Mouse (Mus musculus): ENCODE data around the gene Samm50. TPM values are rescaled to one million over a fixed set of nuclear protein-coding genes. Genes with fewer than 3 reads are reported as not detected.
A peak's percentile ranks its signal among the peaks of the same experiment; 100 is the strongest.

Gene Samm50
- polyA plus RNA-seq, 1 experiment from 2014 or later = 95.3 TPM

GRCm38 (mm10) chr15:84230661-84231060 is 38.6 kb downstream of the Samm50 start:
- WGBS = 17% methylated on average over 5 of the region's 5 CpGs
- H3K27me3 ChIP-seq (replicated peaks; ENCODE audit: control insufficient read depth, insufficient read depth, low read length) = no peaks in the 10 kb centered on the region
- H3K4me3 ChIP-seq (ENCODE audit: low read length) = no peak overlapping the region
- H3K9ac ChIP-seq (ENCODE audit: low read depth, low read length) = peak overlapping the region; percentile 62; the same call in 1 of the 2 replicates
- H3K36me3 ChIP-seq (ENCODE audit: control insufficient read depth, insufficient read depth, low read length) = no peaks in the 10 kb centered on the region
- no peak for ATAC-seq
- H3K9me3 ChIP-seq (ENCODE audit: control insufficient read depth, low read length) = no peaks in the 10 kb centered on the region
- H3K4me2 ChIP-seq (ENCODE audit: low read length) = peak overlapping the region; percentile 89
- H3K4me1 ChIP-seq (ENCODE audit: control insufficient read depth, insufficient read depth, low read depth, low read length) = peaks cover 35% of the 10 kb centered on the region
- peak overlapping the region; percentile 63; the same call in 1 of the 2 replicates for H3K27ac ChIP-seq (ENCODE audit: low read depth, low read length)

- Histone ChIP-seq H3K27ac (ENCODE audit: low read depth, low read length) (peak overlapping the region; percentile 63), H3K4me3 (ENCODE audit: low read length) (peak overlapping the region; percentile 39), H3K9me3 (ENCODE audit: control insufficient read depth, low read length) (no peaks in the 10 kb centered on the region), H3K4me2 (ENCODE audit: low read length) (peak overlapping the region; percentile 89), H3K27me3 (replicated peaks; ENCODE audit: control insufficient read depth, insufficient read depth, low read length) (no peaks in the 10 kb centered on the region), H3K4me1 (ENCODE audit: control insufficient read depth, insufficient read depth, low read depth, low read length) (peaks cover 35% of the 10 kb centered on the region), H3K36me3 (ENCODE audit: control insufficient read depth, insufficient read depth, low read length) (no peaks in the 10 kb centered on the region), H3K9ac (ENCODE audit: low read depth, low read length) (peak overlapping the region; percentile 62)
- ATAC-seq = peak; percentile 24
- 4% methylated on average over 16 of the region's 16 CpGs for WGBS
These were observed 39.2 kb downstream of the Samm50 start for GRCm38 (mm10) chr15:84231113-84231712.

DNA sequence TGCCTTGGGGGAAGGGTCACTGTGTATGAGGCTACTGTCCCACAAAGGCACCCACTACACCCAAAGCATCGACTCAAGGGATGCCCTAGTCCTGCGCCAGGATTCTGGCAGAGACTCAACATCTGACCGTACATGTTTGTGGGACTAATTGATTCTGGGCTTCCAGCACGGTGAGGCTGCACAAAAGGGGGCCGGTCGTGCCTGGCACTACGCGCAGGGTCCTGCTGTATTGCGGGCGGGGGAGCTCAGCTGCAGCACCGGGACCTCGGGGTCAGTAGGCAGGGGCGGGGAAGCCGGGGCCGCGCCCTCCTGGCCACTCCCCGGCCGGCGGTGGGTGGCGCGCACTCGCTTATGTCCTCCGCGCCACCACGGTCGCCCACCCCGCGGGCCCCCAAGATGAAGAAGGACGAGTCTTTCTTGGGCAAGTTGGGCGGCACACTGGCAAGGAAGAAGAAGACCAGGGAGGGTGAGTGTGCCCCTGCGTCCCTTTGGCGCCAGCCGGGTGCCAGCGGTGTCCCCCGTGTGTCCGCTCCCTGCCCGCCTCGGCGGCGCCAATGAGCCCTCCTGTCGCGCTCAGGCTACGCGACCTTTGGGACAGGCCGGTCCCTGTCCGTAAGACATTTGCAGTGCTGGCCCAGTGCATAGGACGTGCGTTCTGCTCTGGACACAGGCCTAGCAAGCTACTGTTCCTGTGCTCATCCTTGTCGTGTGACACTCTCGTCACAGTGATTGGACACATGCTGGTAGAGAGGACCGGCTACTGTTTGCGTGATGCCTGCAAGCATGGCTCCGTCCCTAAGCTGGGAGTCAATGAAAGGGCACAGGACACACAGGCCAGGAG is 39.9 kb downstream of the Samm50 start, which contains the start of gene Parvb:
Gene Parvb (plus strand): TSS at position 323 of the 841 bp plus-strand sequence.
- WGBS = under 1% methylated on average over 53 of the region's 53 CpGs

GRCm38 (mm10) chr15:84232609-84233008 is 40.6 kb downstream of the Samm50 start:
- no peaks in the 10 kb centered on the region for H3K36me3 ChIP-seq (ENCODE audit: control insufficient read depth, insufficient read depth, low read length)
- H3K4me1 ChIP-seq (ENCODE audit: control insufficient read depth, insufficient read depth, low read depth, low read length) = peaks cover 26% of the 10 kb centered on the region
- no peak overlapping the region for H3K27ac ChIP-seq (ENCODE audit: low read depth, low read length)
- H3K9me3 ChIP-seq (ENCODE audit: control insufficient read depth, low read length) = no peaks in the 10 kb centered on the region
- H3K4me2 ChIP-seq (ENCODE audit: low read length) = peak overlapping the region; percentile 89
- WGBS = 24% methylated on average over 7 of the region's 8 CpGs
- ATAC-seq = no peak
- H3K9ac ChIP-seq (ENCODE audit: low read depth, low read length) = peak overlapping the region; percentile 62; the same call in 1 of the 2 replicates
- no peaks in the 10 kb centered on the region for H3K27me3 ChIP-seq (replicated peaks; ENCODE audit: control insufficient read depth, insufficient read depth, low read length)
- peak overlapping the region; percentile 39 for H3K4me3 ChIP-seq (ENCODE audit: low read length)

More for the DNA sequence above, 39.9 kb downstream of the Samm50 start, which contains the start of gene Parvb:
- Histone ChIP-seq H3K27ac (ENCODE audit: low read depth, low read length) (peak within 1 kb of the TSS; percentile 63), H3K27me3 (replicated peaks; ENCODE audit: control insufficient read depth, insufficient read depth, low read length) (no peaks in the 10 kb centered on the region), H3K9me3 (ENCODE audit: control insufficient read depth, low read length) (no peaks in the 10 kb centered on the region), H3K4me3 (ENCODE audit: low read length) (peak within 1 kb of the TSS; percentile 39), H3K9ac (ENCODE audit: low read depth, low read length) (peak within 1 kb of the TSS; percentile 62), H3K36me3 (ENCODE audit: control insufficient read depth, insufficient read depth, low read length) (no peaks in the 10 kb centered on the region), H3K4me1 (ENCODE audit: control insufficient read depth, insufficient read depth, low read depth, low read length) (peaks cover 30% of the 10 kb centered on the region), H3K4me2 (ENCODE audit: low read length) (peak within 1 kb of the TSS; percentile 89)
- ATAC-seq = peak; percentile 67

DNA sequence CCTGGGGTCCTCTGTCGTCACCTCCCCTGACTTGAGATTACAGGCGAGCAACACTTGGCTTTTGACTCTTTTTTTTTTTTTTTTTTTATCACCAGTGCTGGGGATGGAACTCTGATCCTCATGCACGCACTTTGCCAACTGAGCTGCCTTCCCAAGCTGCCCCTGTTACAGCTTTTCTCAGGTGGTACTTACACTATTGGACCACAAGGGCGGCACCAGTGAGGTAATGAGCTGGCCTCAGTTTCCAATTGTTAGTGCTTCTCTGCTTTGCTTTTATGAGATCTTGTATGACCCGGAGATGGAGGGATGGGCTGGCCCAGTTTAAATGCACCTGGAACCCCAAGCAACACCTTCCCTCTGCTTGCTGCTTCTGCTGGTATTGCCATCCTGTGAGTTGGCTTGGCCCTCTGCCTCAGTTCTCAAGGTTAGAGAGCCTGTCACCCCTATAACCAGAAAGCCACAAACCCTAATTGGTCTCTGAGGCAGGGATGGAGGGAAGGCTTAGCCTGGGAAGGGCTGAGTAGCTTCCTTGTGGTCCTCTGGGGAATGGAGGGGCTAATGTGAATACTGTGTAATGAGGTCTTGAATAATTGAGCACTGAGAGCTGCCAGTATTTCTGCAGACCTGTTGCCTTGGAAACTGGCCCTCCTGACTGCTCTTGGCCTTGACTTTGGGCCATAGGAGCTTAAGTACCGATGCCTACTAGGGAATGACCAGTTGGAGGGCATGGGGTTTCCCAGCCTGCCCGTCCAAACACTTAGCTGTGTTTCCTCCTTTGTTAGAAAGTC is 42.9 kb downstream of the Samm50 start:
- Histone ChIP-seq H3K27ac (ENCODE audit: low read depth, low read length) (no peak overlapping the region; the same call in 1 of the 2 replicates), H3K4me2 (ENCODE audit: low read length) (no peak overlapping the region), H3K4me1 (ENCODE audit: control insufficient read depth, insufficient read depth, low read depth, low read length) (peaks cover 38% of the 10 kb centered on the region), H3K36me3 (ENCODE audit: control insufficient read depth, insufficient read depth, low read length) (no peaks in the 10 kb centered on the region), H3K9ac (ENCODE audit: low read depth, low read length) (no peak overlapping the region), H3K27me3 (replicated peaks; ENCODE audit: control insufficient read depth, insufficient read depth, low read length) (no peaks in the 10 kb centered on the region), H3K9me3 (ENCODE audit: control insufficient read depth, low read length) (no peaks in the 10 kb centered on the region), H3K4me3 (ENCODE audit: low read length) (no peak overlapping the region)
- peak; percentile 44; the same call in 1 of the 2 replicates for ATAC-seq
- 71% methylated on average over 7 of the region's 7 CpGs for WGBS

DNA sequence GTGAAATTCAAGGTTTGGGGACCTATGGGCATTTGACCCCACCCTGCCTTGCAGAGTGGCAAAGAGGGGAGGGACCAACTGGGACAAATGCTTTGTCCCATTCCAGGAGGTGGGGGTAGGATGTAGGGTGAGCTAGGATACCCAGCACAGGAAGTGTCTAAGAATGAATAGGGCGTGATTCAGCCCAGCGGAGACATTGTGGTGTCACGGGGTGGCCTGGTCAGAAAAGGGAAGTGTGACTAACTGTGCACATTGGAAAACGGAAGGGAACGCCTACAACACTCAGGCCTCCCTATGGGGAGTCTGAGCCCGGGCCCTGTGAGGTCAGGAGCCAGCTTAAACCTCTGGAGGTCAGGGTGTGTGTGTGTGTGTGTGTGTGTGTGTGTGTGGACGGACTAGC is 43.6 kb downstream of the Samm50 start:
- H3K27ac ChIP-seq (ENCODE audit: low read depth, low read length) = no peak overlapping the region; the same call in 1 of the 2 replicates
- H3K27me3 ChIP-seq (replicated peaks; ENCODE audit: control insufficient read depth, insufficient read depth, low read length) = no peaks in the 10 kb centered on the region
- no peak overlapping the region for H3K9ac ChIP-seq (ENCODE audit: low read depth, low read length)
- H3K4me3 ChIP-seq (ENCODE audit: low read length) = no peak overlapping the region
- ATAC-seq = peak; percentile 40; the same call in 1 of the 2 replicates
- H3K36me3 ChIP-seq (ENCODE audit: control insufficient read depth, insufficient read depth, low read length) = no peaks in the 10 kb centered on the region
- WGBS = 51% methylated on average over 7 of the region's 7 CpGs
- no peaks in the 10 kb centered on the region for H3K9me3 ChIP-seq (ENCODE audit: control insufficient read depth, low read length)
- peaks cover 36% of the 10 kb centered on the region for H3K4me1 ChIP-seq (ENCODE audit: control insufficient read depth, insufficient read depth, low read depth, low read length)
- no peak overlapping the region for H3K4me2 ChIP-seq (ENCODE audit: low read length)

DNA sequence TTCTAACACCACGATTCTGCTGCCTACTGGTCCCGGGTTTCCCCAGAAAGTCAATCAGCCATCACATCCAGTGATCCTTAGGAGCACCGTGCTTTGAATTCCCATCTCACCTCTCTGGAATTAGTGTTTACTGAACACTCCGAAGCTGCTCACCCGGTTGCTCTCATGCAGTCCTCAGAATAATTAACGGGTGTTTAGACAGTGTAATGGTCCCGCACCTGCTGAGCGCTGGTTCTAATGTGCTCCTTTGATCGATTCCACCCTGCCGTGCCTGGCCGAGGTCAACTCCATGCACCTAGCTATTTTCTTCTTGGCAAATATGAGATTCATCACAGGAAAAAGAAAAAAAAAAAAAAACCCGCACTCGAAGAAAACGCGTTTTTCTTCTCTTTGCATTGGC is 46.5 kb downstream of the Samm50 start:
- no peak overlapping the region for H3K4me3 ChIP-seq (ENCODE audit: low read length)
- H3K27ac ChIP-seq (ENCODE audit: low read depth, low read length) = no peak overlapping the region
- H3K4me2 ChIP-seq (ENCODE audit: low read length) = peak overlapping the region; percentile 24; the same call in 1 of the 2 replicates
- no peak for ATAC-seq
- H3K36me3 ChIP-seq (ENCODE audit: control insufficient read depth, insufficient read depth, low read length) = no peaks in the 10 kb centered on the region
- 28% methylated on average over 15 of the region's 15 CpGs for WGBS
- no peaks in the 10 kb centered on the region for H3K9me3 ChIP-seq (ENCODE audit: control insufficient read depth, low read length)
- peaks cover 19% of the 10 kb centered on the region for H3K4me1 ChIP-seq (ENCODE audit: control insufficient read depth, insufficient read depth, low read depth, low read length)
- no peak overlapping the region for H3K9ac ChIP-seq (ENCODE audit: low read depth, low read length)
- H3K27me3 ChIP-seq (replicated peaks; ENCODE audit: control insufficient read depth, insufficient read depth, low read length) = no peaks in the 10 kb centered on the region

GRCm38 (mm10) chr15:84238991-84239401 is 47.0 kb downstream of the Samm50 start:
- Histone ChIP-seq H3K36me3 (ENCODE audit: control insufficient read depth, insufficient read depth, low read length) (no peaks in the 10 kb centered on the region), H3K27me3 (replicated peaks; ENCODE audit: control insufficient read depth, insufficient read depth, low read length) (no peaks in the 10 kb centered on the region), H3K4me2 (ENCODE audit: low read length) (peak overlapping the region; percentile 24; the same call in 1 of the 2 replicates), H3K9me3 (ENCODE audit: control insufficient read depth, low read length) (no peaks in the 10 kb centered on the region), H3K4me1 (ENCODE audit: control insufficient read depth, insufficient read depth, low read depth, low read length) (peaks cover 19% of the 10 kb centered on the region), H3K9ac (ENCODE audit: low read depth, low read length) (no peak overlapping the region), H3K4me3 (ENCODE audit: low read length) (no peak overlapping the region), H3K27ac (ENCODE audit: low read depth, low read length) (no peak overlapping the region)
- WGBS = 20% methylated on average over 16 of the region's 16 CpGs
- no peak for ATAC-seq

Data from hindbrain, embryonic 16.5 days (tissue).